Mouse (Mus musculus): Measurements from ENCODE around the gene Frmpd4. TPM values are rescaled to one million over a fixed set of nuclear protein-coding genes. Genes with fewer than 3 reads are reported as not detected.

Frmpd4 gene
- 1.4 and 1.5 TPM in 2 replicates for polyA plus RNA-seq (2015; fragmentation: Nextera tagmentation; extraction: Ambion mirVana)

DNA sequence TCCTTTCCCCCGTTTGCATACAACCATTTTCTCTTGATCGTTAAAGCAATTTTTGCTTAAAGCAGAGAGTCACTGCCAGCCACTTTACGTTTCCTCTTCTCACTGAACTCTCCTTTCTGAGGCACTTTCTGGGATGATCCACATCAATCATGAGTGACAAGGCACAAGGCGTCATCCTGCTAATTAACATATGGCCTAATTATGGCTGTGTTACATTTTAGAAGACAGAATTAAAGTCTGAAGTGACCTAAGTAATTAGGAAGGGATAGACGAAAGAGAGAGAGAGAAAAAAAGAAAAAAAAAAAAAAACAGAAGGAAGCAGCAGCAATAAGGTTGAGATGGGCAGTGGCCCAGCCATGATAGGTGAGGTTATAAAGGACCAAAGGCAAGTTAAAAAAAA, at the start of gene Frmpd4:
TSS of gene Frmpd4 (minus strand) at position 101 of the 400 bp plus-strand sequence.
- ATAC-seq (replicated peaks), result no peak
- 79% methylated on average over 5 of the region's 5 CpGs for WGBS
- H3K27me3 ChIP-seq (replicated peaks), result 0 out of 2 replicates have a peak, but pooled peaks cover 6% of the 10 kb centered on the region
- no peaks in the 10 kb centered on the region for H3K36me3 ChIP-seq (replicated peaks)
- no peaks in the 10 kb centered on the region for H3K9me3 ChIP-seq
- no peaks in the 10 kb centered on the region for H3K4me1 ChIP-seq
- no peak within 1 kb of the TSS for H3K4me3 ChIP-seq
- H3K27ac ChIP-seq, result no peak within 1 kb of the TSS
- H3K4me2 ChIP-seq, result no peak within 1 kb of the TSS
- no peak within 1 kb of the TSS for H3K9ac ChIP-seq

DNA sequence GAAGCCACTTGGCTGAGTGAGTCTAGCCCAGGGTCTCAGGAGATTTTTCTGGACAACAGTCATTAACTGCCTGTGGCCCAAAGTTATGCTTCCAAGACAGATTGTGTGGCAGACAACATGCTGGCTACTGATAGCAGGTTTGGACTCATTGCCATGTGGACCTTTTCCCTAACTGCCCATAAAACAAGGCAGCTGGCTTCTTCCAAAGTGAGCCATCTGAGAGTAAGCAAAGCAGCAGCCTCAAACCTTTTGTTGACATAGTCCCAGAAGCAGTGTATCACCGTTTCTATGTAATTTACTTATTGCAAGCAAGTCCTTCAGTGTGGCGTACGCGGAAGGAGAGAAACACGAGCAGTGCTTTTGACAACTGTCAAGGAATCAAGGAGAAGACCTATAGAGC, 18.2 kb upstream of the Frmpd4 start:
- Histone ChIP-seq H3K9me3 (no peaks in the 10 kb centered on the region), H3K4me1 (no peaks in the 10 kb centered on the region), H3K4me3 (no peak overlapping the region), H3K9ac (no peak overlapping the region), H3K27me3 (replicated peaks) (0 out of 2 replicates have a peak, but pooled peaks cover 2% of the 10 kb centered on the region), H3K4me2 (no peak overlapping the region), H3K36me3 (replicated peaks) (no peaks in the 10 kb centered on the region), H3K27ac (no peak overlapping the region)
- ATAC-seq (replicated peaks), result no peak
- 70% methylated on average over 5 of the region's 5 CpGs for WGBS

DNA sequence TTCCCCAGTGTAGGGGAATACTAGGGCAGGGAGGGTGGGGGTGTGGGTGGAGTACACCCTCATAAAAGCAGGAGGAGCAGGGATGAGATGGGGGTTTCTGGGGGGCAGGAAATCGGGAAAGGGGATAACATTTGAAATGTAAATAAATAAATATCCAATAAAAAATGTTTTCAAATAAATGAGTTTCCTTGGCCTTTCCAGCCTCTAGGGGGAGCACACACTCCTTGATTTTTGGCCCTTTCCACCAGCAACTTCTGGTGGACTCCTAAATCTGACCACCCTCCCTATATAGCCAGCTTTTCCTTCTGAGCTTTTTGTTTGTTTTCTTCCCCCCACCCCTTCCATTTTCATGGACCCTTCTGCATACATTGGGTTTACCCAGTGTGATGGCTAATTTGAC, 7.3 kb upstream of the Frmpd4 start:
- Histone ChIP-seq H3K9me3 (no peaks in the 10 kb centered on the region), H3K4me1 (no peaks in the 10 kb centered on the region), H3K9ac (no peak overlapping the region), H3K4me2 (no peak overlapping the region), H3K4me3 (no peak overlapping the region), H3K27ac (no peak overlapping the region), H3K27me3 (replicated peaks) (0 out of 2 replicates have a peak, but pooled peaks cover 4% of the 10 kb centered on the region), H3K36me3 (replicated peaks) (no peaks in the 10 kb centered on the region)
- WGBS, result 63% methylated on average over 1 of the region's 1 CpGs
- ATAC-seq (replicated peaks), result no peak

DNA sequence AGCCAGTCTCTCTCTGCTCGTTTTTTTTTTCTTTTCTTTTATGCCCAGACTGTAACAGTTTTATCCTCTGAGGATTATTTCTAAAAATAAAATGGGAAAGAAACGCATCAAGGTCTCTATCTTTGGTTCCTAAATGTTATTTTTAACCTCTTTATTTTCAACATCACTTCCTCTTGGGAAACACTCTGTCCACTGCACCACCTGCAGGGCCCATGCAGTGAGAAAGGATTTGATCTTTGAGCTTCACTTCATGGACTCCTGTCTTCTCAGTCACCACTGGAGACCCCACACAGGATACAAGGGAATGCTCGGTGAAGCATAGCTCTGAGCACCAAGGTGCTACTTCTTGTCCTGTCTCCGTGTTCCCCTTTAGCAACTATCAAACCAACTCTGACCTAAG, 5.2 kb downstream of the Frmpd4 start:
- 66% methylated on average over 4 of the region's 4 CpGs for WGBS

DNA sequence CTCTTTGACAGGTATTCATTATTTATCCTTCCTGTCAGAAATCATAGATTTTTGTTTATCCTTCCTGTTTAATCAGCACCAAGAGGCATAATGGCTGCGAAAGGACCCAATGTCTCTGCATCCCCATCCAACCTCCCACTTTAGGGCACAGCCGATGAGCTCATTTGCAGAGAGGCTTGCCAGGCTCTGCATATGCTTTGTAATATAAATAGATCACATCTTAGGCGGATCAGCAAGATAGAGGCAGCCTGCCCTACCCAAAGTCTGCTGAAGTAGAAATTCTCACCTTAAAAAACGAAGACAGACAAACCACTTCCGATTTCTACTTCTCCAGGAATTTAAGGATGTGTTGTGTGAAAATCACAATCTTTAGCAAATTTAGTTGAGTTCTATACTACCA, 7.8 kb downstream of the Frmpd4 start:
- Histone ChIP-seq H3K4me3 (no peak overlapping the region), H3K4me1 (no peaks in the 10 kb centered on the region), H3K4me2 (no peak overlapping the region), H3K9me3 (no peaks in the 10 kb centered on the region), H3K27ac (no peak overlapping the region), H3K27me3 (replicated peaks) (peaks cover 11% of the 10 kb centered on the region; the same call in 1 of the 2 replicates), H3K9ac (no peak overlapping the region), H3K36me3 (replicated peaks) (no peaks in the 10 kb centered on the region)
- no peak for ATAC-seq (replicated peaks)
- 81% methylated on average over 5 of the region's 5 CpGs for WGBS

More for the DNA sequence above, 5.2 kb downstream of the Frmpd4 start:
- ATAC-seq (replicated peaks), result no peak
- no peak overlapping the region for H3K4me2 ChIP-seq
- no peak overlapping the region for H3K9ac ChIP-seq
- H3K9me3 ChIP-seq, result no peaks in the 10 kb centered on the region
- H3K27ac ChIP-seq, result no peak overlapping the region
- no peaks in the 10 kb centered on the region for H3K36me3 ChIP-seq (replicated peaks)
- no peak overlapping the region for H3K4me3 ChIP-seq
- H3K27me3 ChIP-seq (replicated peaks), result peaks cover 11% of the 10 kb centered on the region; the same call in 1 of the 2 replicates
- no peaks in the 10 kb centered on the region for H3K4me1 ChIP-seq

DNA sequence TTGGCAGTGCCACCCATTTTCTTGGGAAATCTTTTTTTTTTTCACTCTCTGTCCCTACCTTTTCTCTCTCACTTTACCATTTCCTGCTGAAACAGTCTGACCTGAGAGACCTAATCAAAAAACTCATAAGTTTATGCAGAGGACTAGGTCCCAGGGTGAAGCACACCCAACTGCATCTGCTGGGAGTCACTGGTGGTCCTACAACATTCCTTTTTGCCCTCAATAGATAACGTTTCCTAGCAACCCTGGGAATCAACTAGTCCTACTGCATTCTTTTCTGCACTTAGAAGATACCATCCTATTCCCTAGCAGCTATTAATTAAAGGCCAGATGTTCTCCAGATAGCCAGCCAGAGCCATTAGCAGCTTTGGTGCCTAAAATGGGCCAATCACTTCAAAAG, 71.8 kb downstream of the Frmpd4 start:
- H3K27me3 ChIP-seq (replicated peaks), result no peaks in the 10 kb centered on the region
- ATAC-seq (replicated peaks), result no peak
- H3K9ac ChIP-seq, result no peak overlapping the region
- H3K9me3 ChIP-seq, result no peaks in the 10 kb centered on the region
- H3K36me3 ChIP-seq (replicated peaks), result no peaks in the 10 kb centered on the region
- H3K27ac ChIP-seq, result no peak overlapping the region
- H3K4me3 ChIP-seq, result no peak overlapping the region
- WGBS, result 74% methylated on average over 1 of the region's 1 CpGs
- no peak overlapping the region for H3K4me2 ChIP-seq
- no peaks in the 10 kb centered on the region for H3K4me1 ChIP-seq

DNA sequence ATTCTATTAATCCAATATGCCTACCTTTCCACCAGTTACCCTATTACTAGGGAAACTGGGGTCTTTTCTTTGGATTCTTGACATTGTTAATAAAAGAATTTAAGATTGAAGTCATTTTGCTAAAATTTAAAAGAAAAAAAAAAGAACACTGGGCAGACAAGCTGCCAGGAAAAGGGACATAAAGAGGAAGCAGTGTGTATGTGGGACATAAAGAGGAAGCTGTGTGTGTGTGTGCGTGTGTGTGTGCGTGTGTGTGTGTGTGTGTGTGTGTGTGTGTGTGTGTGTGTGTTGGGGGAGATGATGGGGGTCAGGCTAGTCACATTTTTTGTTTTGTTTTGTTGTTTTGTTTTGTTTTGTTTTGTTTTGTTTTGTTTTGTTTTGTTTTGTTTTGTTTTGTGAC, 121.8 kb downstream of the Frmpd4 start:
- H3K4me1 ChIP-seq, result no peaks in the 10 kb centered on the region
- ATAC-seq (replicated peaks), result no peak
- WGBS, result 79% methylated on average over 2 of the region's 2 CpGs
- H3K9me3 ChIP-seq, result no peaks in the 10 kb centered on the region
- no peak overlapping the region for H3K4me3 ChIP-seq
- no peak overlapping the region for H3K9ac ChIP-seq
- H3K27ac ChIP-seq, result no peak overlapping the region
- no peaks in the 10 kb centered on the region for H3K36me3 ChIP-seq (replicated peaks)
- no peaks in the 10 kb centered on the region; the same call in 1 of the 2 replicates for H3K27me3 ChIP-seq (replicated peaks)
- H3K4me2 ChIP-seq, result no peak overlapping the region

DNA sequence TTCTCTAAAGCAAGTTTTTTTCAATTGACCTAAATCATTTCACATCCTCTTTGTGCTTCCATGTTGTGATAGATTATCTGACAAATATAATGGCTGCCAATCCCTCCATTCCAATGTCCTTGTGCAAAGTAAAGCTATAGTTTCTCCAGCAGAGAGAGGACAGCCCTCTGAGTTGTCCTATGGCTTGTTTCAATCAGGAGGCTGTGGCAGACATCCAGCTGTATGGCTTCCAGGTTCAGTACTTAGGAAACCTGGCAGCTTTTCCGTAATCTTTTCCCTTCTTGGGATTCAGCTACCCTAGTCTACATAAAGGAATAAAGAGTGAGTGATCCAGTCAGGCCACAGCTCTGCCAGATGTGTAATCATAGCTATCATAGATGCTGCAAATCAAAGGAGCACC, 145.8 kb downstream of the Frmpd4 start:
- ATAC-seq (replicated peaks), result no peak
- 87% methylated on average over 1 of the region's 1 CpGs for WGBS
- Histone ChIP-seq H3K4me2 (no peak overlapping the region), H3K9me3 (no peaks in the 10 kb centered on the region), H3K9ac (no peak overlapping the region), H3K4me1 (no peaks in the 10 kb centered on the region), H3K36me3 (replicated peaks) (no peaks in the 10 kb centered on the region), H3K27me3 (replicated peaks) (no peaks in the 10 kb centered on the region), H3K4me3 (no peak overlapping the region), H3K27ac (no peak overlapping the region)

DNA sequence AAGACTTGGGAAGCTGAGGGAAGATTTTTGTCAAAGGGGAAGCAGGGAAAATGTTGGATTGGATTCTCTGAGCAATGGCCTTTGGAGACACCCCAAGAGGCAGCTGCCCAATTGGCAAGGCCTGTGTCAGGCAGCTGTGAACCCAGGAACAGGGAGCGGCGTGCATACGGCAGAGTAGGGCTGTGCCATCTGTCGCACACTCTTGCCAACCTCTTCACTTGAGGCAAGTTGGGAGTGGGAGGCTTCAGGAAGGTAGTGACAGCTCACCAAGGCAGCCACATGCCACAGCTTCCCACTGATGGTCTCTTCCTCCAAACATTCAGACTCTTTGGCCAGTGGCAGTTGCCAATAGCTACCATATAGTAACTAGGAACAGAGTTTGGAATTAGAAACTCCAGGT, 147.2 kb downstream of the Frmpd4 start:
- Histone ChIP-seq H3K27me3 (replicated peaks) (0 out of 2 replicates have a peak, but pooled peaks cover 3% of the 10 kb centered on the region), H3K4me1 (no peaks in the 10 kb centered on the region), H3K9me3 (no peaks in the 10 kb centered on the region), H3K4me2 (no peak overlapping the region), H3K9ac (no peak overlapping the region), H3K27ac (no peak overlapping the region), H3K36me3 (replicated peaks) (no peaks in the 10 kb centered on the region), H3K4me3 (no peak overlapping the region)
- ATAC-seq (replicated peaks), result no peak
- 94% methylated on average over 4 of the region's 4 CpGs for WGBS

DNA sequence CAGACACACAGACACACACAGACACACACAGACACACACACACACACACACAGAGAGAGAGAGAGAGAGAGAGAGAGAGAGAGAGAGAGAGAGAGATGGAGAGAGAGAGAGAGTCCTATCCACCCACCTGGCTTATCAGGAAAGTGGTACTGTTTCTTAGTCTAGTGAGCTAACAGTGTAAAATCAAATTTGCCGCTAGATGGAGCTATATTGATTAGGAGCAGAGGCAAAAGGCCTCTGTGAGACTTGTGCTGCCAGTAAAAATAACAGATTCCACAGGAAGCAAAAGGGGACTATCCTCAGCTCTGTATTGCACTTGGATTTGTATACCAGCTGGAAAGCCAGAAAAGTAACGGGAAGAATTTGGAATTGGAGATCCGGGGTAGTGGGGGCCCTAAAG, 161.6 kb downstream of the Frmpd4 start:
- no peak overlapping the region for H3K4me3 ChIP-seq
- no peaks in the 10 kb centered on the region for H3K9me3 ChIP-seq
- no peaks in the 10 kb centered on the region for H3K27me3 ChIP-seq (replicated peaks)
- ATAC-seq (replicated peaks), result no peak
- no peak overlapping the region for H3K4me2 ChIP-seq
- WGBS, result 27% methylated on average over 3 of the region's 3 CpGs
- no peak overlapping the region for H3K27ac ChIP-seq
- no peaks in the 10 kb centered on the region for H3K36me3 ChIP-seq (replicated peaks)
- no peaks in the 10 kb centered on the region for H3K4me1 ChIP-seq
- no peak overlapping the region for H3K9ac ChIP-seq

DNA sequence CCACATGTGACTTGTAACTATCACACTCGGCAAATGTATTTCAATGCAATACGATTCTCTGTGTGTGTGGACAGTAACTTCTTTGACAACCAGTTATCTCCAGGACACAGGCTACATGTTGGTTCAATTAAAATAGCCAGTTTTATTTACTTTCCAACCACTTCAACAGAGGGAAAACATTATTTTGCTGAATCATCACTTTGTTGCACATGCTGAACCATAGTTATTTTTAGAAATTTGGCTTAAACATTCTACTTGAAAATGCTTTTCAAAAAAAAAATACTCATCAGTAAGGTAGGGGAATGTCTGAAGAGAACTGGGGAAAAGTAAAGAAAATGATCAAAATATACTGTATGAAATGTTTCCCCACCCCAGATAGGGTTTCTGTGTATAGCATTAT, 173.5 kb downstream of the Frmpd4 start:
- Histone ChIP-seq H3K9me3 (no peaks in the 10 kb centered on the region), H3K4me2 (no peak overlapping the region), H3K27ac (no peak overlapping the region), H3K27me3 (replicated peaks) (no peaks in the 10 kb centered on the region), H3K9ac (no peak overlapping the region), H3K36me3 (replicated peaks) (no peaks in the 10 kb centered on the region), H3K4me1 (no peaks in the 10 kb centered on the region), H3K4me3 (no peak overlapping the region)
- WGBS, result 82% methylated on average over 2 of the region's 2 CpGs
- no peak for ATAC-seq (replicated peaks)

DNA sequence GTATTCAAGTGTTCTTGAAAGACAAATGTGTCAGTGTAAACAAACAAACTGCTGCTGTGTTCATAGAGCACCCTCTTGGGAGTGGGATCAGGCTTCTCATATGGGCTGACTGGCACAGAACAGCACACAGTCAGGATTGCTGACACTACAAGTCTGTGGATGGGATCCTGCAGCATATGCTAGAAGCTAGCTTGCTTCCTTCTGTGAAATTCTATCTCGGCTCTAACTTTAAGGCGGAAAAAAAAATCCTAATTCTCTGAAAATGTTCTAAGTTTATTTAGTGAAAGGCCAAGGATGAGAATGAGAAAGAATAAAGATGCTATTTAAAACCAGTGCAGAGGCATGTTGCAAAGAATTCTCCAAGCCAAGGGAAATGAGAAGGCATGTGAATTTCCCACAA, 226.6 kb downstream of the Frmpd4 start:
- Histone ChIP-seq H3K36me3 (replicated peaks) (no peaks in the 10 kb centered on the region), H3K9ac (no peak overlapping the region), H3K9me3 (no peaks in the 10 kb centered on the region), H3K4me3 (no peak overlapping the region), H3K4me1 (no peaks in the 10 kb centered on the region), H3K27me3 (replicated peaks) (no peaks in the 10 kb centered on the region; the same call in 1 of the 2 replicates), H3K4me2 (no peak overlapping the region), H3K27ac (no peak overlapping the region)
- WGBS, result 97% methylated on average over 2 of the region's 2 CpGs
- ATAC-seq (replicated peaks), result no peak

DNA sequence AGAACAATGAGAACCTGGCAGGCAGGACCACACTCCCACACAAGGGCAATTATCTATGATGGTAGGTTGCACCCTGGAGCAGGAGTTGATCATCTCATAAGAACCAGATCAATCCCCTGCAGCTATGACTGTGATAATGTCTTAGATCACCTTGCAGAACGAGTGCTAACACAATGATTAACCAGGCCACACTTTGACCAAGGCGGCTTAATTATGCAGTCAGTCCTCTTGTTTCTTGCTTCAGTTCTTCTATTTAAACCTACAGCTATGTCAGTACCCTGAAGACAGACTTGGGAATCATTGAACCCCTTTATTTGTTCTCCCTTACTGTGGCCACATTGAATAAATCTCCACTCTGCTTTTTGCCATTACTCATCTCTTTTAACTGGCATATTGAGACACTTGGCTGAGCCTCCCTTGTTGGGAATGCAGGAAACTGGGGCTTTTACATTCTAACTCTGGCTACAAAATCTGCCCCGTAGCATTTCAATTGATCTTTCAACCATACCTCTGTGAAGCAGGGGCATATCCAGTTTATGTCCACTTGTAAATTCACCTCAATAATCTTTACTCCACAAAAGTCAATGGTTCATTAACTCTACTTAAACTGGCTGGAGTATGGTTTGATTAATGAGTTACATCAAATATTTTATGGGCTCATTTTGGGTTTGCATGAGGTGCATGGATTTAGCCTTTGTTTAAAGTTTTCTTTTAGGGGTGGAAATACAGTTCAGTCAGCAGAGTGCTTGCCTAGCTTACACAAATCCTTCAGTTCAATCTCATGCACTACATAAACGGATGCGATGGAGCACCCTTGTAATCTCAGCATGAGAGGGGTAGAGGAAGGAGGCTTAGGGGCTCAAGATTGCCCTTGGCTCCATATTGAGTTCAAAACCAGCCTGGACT, 227.5 kb downstream of the Frmpd4 start:
- no peaks in the 10 kb centered on the region for H3K4me1 ChIP-seq
- no peak overlapping the region for H3K4me2 ChIP-seq
- H3K36me3 ChIP-seq (replicated peaks), result no peaks in the 10 kb centered on the region
- H3K9ac ChIP-seq, result no peak overlapping the region
- WGBS, result 76% methylated on average over 5 of the region's 5 CpGs
- no peaks in the 10 kb centered on the region for H3K9me3 ChIP-seq
- ATAC-seq (replicated peaks), result no peak
- H3K27ac ChIP-seq, result no peak overlapping the region
- no peak overlapping the region for H3K4me3 ChIP-seq
- no peaks in the 10 kb centered on the region; the same call in 1 of the 2 replicates for H3K27me3 ChIP-seq (replicated peaks)

Data from midbrain, embryonic 15.5 days (tissue).